Mouse (Mus musculus) layer of hippocampus, adult 9-10 months (tissue): ENCODE measurements around the gene Cacnb2.
"Not testable (repeated sequence)": the region's sequence is repeated elsewhere in the genome, so short reads cannot be mapped to it uniquely, and the experiment has no call there.

Experiments used
- DNase-seq: peaks from one replicate; pipeline ENCODE4 v3.0.0; 2022; ENCODE audit warnings: low spot score

The Cacnb2 gene

DNA sequence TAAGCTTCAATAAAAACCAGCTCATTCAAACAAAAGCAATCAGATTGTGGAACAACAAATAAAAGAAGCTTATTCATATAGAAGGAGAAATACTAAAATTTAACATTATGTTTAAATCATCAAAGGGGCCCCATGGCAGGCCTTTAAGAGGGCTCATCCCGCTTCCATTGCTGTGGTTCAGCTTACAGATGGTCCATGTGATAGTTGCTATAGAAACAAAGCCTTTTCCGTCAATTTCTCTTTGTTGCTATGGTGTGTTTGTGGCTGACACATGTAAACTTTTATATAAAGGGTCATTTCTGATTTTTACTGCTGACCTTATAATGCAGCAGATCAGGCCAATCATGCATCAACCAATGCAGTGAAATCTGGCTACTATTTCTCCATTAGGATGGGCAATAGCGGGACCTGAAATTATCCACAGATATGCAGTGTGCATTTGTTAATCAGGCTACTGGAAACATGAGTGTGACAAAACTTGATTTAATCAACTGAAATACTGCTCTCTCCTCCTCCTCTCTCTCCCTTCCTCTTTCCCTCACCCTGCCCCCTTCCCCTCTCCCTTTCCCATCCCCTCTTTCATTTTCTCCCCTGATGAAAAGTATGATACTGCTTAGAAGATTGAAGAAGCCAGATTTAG lies 54.4 kb downstream of the Cacnb2 start:
- no peak for DNase-seq

DNA sequence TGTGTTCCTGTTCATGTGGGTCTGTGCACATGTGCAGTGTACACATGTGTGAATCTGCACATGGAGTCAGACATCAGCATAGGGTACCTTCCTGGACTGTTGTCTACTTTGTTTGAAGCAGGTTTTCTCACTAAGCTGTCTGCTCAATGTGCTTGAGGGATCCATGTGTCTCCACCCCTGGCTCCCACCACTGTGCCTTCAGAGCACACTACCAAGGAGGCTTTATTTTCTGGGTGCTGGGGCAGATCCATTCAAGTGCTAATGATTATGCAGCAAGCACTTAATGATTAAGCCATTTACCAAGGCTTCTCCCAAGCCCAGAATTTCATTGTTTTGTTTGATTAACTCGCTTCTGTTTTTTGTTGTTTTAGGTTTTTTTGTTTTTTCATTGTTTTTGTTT lies 62.3 kb downstream of the Cacnb2 start:
- DNase-seq = no peak

DNA sequence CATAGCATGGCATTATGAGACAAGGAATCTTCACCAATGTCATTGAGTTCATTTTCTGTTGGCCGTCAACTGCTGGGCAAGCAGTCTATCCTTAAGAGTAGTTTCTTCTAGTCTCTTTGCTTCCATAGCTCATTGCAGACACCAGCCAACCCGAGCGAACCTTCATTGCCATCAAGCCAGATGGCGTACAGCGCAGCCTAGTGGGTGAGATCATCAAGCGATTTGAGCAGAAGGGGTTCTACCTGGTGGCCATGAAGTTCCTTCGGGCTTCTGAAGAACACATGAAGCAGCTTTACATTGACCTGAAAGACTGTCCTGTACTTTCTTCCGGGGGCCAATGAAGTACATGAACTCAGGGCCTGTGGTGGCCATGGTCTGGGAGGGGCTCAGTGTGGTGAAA lies 69.2 kb downstream of the Cacnb2 start:
- no peak for DNase-seq

DNA sequence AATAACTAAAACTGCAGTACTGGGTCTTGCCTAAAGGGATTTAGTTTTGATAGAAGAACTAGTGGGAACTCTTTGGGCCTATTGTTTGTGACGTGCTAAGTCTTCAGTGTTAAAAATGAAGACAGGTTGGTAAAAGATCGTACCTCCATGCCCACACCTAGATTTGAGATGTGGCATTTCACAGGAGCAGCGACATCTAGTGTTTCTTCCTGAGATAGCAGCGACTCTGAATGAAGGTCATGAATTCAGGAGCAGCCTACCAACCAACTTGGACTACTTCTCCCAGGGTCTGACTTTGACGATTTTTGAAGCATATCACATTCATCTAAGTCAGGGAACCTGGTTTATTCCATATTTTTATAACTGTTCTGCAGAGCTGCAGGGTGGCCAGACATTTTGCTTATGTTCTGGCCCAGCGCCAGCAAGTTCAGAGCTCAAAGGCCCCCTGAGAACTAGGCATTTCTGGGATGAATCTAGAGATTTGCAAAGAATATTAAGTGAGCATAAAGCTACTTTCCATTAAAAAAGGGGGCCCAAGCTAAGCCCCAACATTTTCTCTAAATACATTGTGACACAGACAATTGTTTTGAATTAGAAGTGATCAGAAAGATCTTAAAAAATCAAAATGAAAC lies 74.1 kb downstream of the Cacnb2 start:
- DNase-seq = no peak

DNA sequence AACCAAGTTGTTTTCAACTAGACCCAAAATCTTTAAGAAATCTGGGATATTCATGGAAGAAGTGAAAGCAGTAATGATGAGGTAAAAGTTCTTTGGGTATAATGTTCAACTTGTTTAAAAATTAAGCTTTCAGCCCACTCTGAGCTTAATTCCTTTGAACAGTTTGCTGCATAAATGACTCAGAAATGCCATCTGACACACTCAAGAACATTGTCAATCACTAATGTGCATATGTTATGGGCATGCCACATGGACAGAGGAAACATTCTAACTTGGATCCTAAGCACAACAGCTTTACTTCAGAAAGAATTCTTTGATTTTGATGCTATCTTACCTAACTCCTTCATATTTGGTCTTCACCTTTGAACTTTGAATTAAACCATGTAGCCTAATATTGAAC lies 81.3 kb downstream of the Cacnb2 start:
- DNase-seq = peak; percentile 24

DNA sequence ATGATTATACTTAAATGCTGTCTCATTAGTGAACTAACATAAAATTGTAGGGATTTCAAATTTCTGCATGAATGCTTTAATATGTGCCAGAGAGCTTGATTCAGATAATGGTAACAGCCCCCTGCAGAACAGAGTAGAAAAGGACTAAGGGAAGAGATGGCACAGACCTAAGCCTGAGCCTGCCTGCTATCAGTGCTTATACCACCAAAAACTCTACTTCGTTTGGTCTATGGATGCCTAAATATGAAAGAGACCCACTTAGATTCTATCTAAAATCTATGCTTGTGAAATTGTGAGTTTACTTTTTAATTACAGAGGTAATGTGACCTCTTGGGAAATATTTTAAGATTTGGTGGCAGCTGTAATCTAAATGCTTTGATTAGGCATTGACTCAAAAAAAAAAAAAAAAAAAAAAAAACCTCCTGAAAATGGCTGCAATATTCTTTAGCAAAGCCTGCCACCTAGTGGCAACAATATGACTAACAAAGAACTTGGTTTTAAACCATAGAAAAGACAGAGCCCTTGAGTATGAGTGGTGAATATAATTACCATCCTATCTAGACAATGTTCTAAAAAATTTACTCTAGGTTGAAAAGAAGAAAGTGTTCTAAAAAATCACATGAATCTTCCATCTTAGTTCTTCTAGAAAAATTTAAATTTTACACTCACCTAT lies 100.2 kb downstream of the Cacnb2 start:
- peak; percentile 76 for DNase-seq

DNA sequence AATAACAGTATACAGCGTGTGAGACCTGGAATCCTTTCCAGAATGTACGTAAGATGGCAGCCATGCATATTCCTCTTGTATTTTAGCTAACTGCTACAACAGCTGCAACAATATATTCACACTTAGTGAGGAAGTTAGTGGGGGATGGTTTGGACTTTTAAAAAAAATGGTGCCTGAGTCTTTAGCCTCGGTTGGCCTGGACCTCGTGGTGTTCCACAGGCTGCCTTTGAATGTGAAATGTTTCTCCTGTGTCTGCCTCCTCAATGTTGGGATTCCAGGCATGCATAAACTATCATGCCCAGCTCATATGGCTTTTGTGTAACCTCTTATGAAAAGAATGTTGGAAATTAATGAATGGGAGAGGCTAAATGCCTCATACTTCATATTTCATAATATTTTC lies 100.8 kb downstream of the Cacnb2 start:
- no peak for DNase-seq

DNA sequence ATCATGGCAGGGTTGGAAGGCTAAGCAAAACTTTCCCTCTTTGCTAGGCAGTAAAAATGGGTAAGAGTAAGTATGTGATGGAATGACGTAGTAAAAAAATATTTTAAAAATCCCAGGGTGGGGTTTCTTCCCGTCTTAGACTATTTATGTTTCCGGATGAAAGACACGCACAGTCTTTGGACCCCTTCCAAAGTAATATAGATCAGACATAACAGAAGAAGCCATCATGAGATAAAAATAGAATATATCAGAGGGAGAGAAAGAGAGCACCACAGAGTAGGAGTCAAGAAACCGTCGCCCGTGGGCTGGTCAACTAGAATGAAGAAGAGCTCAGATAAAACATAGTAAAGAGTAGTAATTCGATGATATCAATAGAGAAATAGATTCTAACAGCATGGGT lies 107.4 kb downstream of the Cacnb2 start:
- no peak for DNase-seq

DNA sequence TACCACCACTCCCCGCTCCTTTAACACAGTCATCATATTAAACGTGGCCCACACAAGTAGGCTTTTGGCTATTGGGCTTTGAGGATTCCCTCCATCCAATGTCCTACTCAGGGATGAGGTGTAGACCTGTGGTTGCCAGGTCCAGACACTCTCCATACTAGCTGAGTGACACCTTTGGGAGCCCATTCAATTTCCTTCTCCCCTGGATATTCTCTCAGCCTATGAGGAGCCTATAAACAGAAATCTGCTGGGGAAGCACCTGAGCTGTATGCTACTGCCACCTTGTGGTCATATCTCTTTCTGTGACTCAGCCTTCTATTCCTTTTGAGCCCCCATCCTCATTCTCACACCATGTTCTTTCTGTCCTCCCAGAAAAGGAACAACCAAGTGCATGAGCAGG lies 108.9 kb downstream of the Cacnb2 start:
- no peak for DNase-seq

DNA sequence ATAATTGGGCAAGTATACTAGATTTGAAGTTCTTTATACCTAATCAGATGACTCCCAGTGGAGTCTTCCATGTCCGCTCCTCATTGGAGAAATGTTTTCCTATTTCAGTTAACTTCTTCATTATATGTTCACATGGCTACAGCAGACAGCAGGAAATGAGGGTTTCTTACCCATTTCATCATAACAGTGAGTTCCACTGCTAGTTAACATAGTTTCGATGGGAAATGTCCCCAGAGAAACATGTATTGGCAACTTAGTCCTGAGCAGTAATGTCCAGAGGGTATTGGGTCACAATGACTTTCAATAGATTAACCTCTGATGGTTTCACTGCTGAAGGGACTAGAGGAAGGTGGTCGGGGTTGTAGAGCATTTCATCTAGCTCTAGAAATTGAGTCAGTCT lies 110.2 kb downstream of the Cacnb2 start:
- no peak for DNase-seq

DNA sequence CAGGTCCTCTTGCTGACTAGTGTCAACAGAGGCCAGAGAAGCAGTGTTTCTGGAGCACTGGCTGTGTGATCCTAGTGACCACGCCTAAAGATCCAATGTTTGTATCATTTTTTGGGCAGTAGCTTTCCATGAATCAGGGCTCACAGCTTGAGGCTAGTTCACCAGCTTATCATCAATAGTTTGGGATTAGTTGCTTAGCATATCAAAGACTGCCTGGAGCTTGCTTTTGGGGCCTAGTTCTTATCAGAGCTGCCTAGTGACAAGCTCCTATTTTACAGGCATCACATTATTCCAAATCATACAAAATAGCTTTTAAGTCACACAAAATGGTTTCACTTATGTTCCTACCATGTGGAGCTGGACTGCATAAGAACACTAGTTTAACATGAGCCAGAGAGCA lies 113.8 kb downstream of the Cacnb2 start:
- DNase-seq = no peak

DNA sequence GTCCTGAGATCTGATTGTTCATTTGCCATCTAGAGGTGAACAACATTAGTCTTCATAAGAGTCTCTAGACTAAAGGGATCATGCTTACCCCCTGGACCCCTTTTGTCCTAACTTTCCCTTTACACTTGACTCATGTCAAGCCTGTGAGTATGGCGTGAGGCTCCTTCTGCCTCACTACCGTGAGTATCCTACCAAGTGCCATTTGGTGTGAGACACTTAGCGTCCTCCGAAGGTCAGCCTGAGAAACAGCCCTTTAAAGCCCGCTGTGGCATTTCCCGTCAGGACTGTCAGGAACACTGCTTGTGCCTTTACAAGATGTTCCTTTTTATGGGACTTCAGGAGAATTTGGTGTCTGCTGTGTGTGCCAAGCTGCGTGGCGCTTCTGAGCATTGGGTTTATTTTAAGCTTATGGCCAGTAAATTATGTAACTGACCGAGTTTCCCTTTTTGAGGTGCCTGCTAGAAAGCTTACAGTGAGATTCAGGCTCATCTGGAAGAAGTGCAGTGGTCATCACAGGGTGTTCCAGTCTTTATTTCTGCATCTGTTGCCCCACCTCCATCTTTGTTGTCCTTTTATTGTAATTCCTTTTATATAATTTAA lies 116.3 kb downstream of the Cacnb2 start:
- DNase-seq = no peak

DNA sequence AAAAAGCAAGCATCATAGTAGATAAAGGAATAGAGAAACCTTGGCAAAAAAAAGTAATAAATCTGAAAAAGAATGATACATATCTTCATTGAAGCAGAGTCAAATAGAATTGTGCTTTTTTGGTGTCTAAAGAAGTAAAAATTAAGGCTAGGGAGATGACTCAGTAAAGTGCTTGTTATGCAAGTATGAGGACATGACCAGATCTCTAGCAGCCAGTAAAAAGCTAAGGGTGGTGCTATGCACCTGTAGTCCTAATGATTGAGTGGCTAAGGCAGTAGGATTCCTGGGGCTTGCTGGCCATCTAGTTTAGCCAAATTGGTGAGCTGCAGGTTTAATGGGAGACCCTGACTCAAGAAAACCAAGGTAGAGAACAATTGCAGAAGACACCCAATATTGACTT lies 122.5 kb downstream of the Cacnb2 start:
- no peak for DNase-seq

DNA sequence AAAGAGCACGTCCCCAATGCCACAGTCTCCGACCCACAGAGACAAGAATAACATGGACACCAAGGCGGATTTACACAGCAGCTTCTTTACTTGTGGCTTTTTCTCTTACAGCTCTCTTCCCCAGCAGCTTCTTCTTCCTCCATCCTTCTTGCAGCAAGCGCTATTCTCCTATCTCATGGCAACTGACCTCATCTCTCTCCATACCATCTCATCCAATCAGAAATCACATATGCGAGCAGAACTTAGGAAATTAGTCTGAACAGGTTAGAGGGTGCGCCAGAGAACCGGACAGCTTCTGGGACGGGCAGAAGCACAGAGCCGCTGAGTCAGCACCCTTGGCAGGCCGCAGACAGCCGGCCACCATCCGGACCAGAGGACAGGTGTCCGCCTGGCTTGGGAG lies 123.7 kb downstream of the Cacnb2 start:
- DNase-seq = not testable (repeated sequence)

DNA sequence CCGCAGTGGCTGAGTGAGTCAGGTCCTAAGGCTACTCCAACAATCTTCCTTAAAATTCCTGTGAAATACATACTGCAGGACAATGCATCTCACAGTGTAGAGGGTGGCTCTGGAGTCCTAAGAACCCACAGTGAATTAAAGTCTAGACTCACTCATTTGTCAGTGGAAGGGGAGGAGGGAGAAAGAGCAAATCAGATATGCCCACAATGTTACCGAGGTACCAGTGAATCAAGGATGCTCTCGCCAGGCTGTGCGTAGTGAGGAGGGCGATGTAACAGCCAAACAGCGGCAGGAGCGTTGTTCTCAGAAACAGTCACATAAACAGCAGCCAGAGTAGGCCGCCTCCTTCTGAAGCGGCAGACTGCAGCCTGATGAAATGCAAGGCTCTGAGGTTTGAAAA lies 136.0 kb downstream of the Cacnb2 start:
- no peak for DNase-seq

DNA sequence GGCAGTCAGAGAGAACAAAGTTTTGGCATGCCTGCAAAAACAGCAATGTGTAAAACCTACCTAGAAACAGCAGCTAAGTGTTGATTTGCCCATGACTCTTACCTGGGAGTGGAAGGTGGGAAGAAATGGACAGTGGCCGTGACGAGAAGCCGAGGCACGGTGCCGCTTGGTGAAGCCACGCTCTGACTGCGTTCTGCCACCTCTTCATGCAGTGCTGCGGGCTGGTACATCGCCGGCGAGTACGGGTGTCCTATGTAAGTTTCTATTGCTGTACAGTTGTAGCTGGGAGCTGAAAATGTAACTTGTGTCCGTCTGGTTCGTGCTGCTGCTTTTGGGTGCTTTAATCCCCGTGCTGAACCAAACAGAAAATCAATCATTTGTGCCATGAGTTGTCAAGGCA lies 136.6 kb downstream of the Cacnb2 start:
- DNase-seq = no peak

DNA sequence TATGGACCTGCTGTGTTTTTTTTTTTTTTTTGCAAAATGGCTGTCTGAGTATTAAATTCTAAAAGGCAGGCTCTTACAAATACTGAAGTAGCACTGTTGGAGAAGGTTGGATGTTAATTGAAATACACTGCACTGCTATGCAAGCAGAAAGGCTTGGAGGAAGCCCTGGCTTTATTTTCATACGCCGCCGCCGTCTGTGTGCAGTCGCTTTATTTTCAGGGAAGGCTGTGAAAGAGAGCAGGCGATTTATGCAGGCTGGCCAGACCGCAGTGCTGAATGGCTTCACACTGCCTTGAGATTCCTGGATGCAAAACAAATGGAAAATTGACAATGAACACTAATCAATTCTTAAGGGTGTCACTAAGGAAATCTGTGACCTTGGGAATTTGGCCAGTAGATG lies 137.5 kb downstream of the Cacnb2 start:
- no peak for DNase-seq

DNA sequence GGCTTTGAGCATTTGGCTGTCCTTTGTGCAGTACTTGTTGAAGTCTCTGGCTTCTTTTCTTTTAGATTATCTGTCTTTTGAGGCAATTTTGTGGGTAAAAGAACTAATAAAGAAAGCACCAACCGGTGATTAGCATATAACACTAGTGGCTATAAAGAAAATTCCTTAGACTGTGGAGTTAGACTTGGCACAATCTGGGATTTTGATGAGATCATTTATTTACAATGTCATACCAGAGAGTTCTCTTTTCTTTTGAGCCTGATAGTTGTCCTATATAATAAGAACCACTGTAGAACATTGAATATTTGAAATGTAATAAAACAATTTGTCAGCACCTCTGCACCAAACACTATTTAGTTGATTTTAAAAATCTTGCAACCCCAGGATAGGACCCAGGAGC lies 141.9 kb downstream of the Cacnb2 start:
- DNase-seq = no peak

DNA sequence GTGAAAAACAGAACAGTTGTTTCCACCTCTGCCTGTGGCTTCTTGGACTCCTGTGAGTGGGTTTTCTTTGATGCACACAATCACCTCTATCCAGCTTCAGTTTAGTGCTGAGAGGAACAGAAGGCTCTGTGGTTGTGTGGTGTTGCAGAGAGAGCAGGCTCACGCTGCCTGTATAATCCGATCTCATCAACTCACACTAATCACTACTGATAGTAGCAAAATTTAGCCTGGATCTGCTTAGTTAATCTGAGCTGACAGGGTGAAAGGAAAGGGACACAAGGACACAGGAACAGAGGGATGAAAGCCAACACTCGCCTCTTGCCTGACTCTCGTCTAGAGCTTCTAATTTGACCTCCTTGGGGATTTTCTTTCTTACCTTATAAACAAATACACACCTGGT lies 160.0 kb downstream of the Cacnb2 start:
- DNase-seq = no peak

DNA sequence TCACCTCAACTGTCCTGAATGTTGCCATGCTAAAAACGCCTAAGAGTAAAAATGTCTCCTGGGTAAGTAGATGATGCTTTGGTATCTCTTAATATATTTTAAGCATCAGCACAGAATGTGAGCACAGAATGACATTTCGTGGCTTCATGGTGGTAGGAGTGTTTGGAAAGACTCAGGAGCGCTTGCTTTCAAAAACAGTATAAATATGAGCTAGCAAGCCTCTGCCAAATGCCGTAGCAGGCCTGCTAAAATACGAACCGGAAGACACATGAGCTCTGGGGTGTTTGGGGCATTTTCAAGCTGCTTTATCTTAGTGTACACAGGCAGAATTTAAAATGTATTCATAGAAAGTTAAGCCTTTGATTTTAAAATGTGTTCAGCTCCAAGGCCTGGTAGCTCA lies 161.0 kb downstream of the Cacnb2 start:
- peak; percentile 42 for DNase-seq

DNA sequence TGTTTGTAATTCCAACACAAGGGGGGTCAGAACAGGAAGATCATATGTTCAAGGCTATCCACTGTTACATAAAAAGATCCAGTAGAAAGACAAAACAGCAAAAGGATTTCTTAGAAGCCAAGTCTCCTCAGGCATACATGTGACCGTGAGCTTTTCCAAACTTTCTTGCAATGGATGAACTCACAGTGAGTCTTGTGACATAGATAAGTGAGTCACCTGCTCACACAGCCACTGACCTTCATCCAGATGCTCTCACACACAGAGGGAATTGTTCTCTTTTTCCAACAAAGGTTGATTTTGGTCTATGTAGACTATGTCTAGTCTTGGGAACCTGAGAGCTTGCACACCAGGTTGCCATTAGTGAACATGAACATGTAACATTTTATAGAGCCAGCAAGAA lies 166.6 kb downstream of the Cacnb2 start:
- no peak for DNase-seq

DNA sequence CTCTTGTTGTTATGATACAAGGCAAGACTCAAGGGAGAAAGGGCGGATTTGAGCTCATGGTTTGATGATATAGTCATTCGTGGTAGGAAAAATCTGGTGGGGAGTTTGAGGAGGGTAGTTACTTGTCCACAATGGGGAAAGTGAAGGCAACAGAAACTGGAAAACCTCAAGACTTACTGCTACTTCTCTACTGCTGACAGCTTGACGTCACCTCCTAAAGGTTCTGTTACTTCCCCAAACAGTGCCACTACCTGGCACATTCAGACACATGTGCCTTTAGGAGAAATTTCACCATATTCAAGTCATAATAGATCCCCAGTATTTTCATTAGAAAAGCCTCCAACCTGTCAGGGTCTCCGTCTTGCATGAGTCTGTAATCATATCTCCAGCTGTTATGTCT lies 167.7 kb downstream of the Cacnb2 start:
- no peak for DNase-seq

DNA sequence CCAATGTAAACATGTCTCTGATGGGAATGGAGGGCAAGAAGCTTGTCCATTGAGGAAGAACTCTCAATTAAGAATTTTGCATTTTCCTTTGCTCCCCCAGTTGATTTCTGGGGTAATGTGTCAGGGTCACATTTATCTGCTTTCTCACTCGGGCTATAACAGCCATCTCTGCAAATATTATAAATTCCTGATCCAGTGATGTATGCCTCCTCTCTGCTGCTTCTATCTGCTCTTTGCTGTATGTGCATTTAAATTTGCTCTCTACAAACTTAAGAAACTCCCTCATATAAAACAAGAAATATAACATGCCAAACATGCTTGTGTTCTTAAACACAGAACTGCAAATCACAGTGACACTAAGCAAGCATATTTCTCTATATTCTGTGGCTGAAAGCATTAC lies 171.5 kb downstream of the Cacnb2 start:
- DNase-seq = no peak
